Mouse (Mus musculus): ENCODE measurements around the gene Gm21974. TPM values are rescaled to one million over a fixed set of nuclear protein-coding genes. Genes with fewer than 3 reads are reported as not detected.

Gm21974 gene
- polyA plus RNA-seq (2014; fragmentation: Illumina TruSeq; extraction: RNeasy Lipid Tissue Mini Kit (QIAGEN cat#74804); ENCODE audit: low read depth, low replicate concordance), result not detected

GRCm38 (mm10) chr7:127895442-127895841 is at the start of gene Gm21974, which contains the start of gene Vkorc1:
Gm21974 (minus strand) TSS chr7:127895454.
Vkorc1 (minus strand) TSS chr7:127895617.

GRCm38 (mm10) chr7:127929923-127930322 is 34.7 kb upstream of the Gm21974 start, which contains the start of gene Prss8:
Prss8 (minus strand) TSS chr7:127930104.

DNA sequence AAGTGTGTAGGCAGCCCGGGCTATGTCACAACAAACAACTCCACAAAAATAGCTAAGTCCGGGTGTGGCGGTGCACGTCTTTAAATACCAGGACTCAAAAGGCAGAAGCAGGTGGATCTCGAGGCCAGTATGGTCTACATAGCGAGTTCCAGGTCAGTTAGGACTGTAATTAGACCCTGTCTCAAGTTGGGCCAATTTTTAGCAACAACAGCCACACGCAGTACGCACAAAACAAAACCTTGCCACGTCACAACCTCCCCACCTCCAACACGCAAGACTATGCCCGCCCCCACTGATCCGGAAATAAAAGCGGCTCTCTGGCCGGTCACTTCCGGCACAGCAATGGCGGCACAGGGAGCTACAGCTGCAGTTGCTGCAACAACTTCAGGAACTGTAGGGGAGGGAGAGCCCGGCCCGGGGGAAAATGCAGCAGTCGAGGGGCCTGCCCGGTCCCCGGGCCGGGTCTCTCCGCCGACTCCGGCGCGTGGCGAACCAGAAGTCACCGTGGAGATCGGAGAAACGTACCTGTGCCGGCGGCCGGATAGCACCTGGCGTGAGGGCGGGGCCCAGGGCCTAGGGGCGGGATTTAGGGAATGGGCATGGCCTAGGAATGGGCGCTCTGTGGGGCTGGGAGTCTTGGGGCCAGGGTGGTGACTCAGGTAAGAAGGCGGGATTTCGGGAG is 17.1 kb upstream of the Gm21974 start, which contains the start of gene Kat8:
Kat8 (plus strand) TSS at position 327 of the 682 bp plus-strand sequence.

DNA sequence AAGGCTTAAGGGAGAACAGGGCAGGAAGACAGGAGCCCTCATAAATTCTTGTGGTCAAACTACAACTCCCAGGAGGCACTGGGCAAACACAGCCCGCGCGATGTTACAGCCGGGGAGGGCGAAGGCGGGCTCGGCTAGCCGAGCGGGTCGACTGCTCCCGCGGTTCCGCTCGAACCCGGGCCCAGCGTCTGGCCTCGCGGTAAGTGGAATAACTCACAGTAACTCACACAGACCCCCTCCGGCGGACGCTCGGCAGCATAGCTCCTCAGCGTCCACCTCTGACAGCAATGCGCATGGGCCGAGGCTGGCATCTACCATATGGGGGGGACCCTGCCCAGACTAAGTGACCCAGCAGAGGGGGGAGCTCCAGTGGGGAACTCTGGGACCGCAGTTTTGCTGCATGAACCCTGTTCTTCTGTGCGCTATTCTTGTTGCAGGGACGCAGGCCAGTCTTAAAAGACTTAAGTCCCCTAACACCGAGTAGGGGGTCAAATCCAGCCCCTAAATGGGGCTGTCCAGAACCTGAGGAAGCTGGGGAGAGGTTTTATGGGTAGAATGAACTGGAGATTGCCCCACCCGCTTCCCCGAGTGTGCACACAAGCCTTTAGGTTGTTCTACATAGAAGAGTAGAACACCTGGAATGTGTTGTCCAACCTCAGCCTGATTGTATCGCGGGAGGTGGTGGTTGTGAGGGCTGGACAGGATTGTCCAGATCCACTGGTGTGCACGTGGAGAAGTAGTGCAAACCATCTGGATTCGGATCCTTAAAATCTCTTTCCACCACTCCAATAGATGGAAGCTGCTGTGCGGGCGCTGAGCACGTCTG is 8.9 kb upstream of the Gm21974 start, which contains the start of gene Bckdk:
Bckdk (plus strand) TSS at position 112 of the 826 bp plus-strand sequence.

GRCm38 (mm10) chr7:127890798-127891197 is 4.5 kb downstream of the Gm21974 start, which contains the start of gene Prss53:
Prss53 (minus strand) TSS chr7:127890970.

GRCm38 (mm10) chr7:127876467-127877348 is 18.5 kb downstream of the Gm21974 start, which contains the start of gene Zfp668:
Zfp668 (minus strand) TSS chr7:127876828.

GRCm38 (mm10) chr7:127876041-127876466 is 19.2 kb downstream of the Gm21974 start, which contains the start of gene Zfp646:
Zfp646 (plus strand) TSS chr7:127876221.

Other genes starting within 250 kb of the Gm21974 start
- 1.6 TPM for gene Bcl7c, start 186.5 kb downstream of the Gm21974 start, polyA plus RNA-seq (2014; fragmentation: Illumina TruSeq; extraction: RNeasy Lipid Tissue Mini Kit (QIAGEN cat#74804); ENCODE audit: low read depth, low replicate concordance)
- 6.3 TPM for gene Ctf1, start 182.7 kb downstream of the Gm21974 start, polyA plus RNA-seq (2014; fragmentation: Illumina TruSeq; extraction: RNeasy Lipid Tissue Mini Kit (QIAGEN cat#74804); ENCODE audit: low read depth, low replicate concordance)
- not detected for gene Ctf2, start 163.3 kb downstream of the Gm21974 start, polyA plus RNA-seq (2014; fragmentation: Illumina TruSeq; extraction: RNeasy Lipid Tissue Mini Kit (QIAGEN cat#74804); ENCODE audit: low read depth, low replicate concordance)
- 0.28 TPM for gene Fbxl19, start 150.9 kb downstream of the Gm21974 start, polyA plus RNA-seq (2014; fragmentation: Illumina TruSeq; extraction: RNeasy Lipid Tissue Mini Kit (QIAGEN cat#74804); ENCODE audit: low read depth, low replicate concordance)
- 3.0 TPM for gene Orai3, start 125.6 kb downstream of the Gm21974 start, polyA plus RNA-seq (2014; fragmentation: Illumina TruSeq; extraction: RNeasy Lipid Tissue Mini Kit (QIAGEN cat#74804); ENCODE audit: low read depth, low replicate concordance)
- 4.2 TPM for gene Setd1a, start 118.8 kb downstream of the Gm21974 start, polyA plus RNA-seq (2014; fragmentation: Illumina TruSeq; extraction: RNeasy Lipid Tissue Mini Kit (QIAGEN cat#74804); ENCODE audit: low read depth, low replicate concordance)
- gene Gm49388, start 109.8 kb downstream of the Gm21974 start, polyA plus RNA-seq (2014; fragmentation: Illumina TruSeq; extraction: RNeasy Lipid Tissue Mini Kit (QIAGEN cat#74804); ENCODE audit: low read depth, low replicate concordance), result not detected
- gene Hsd3b7, start 94.8 kb downstream of the Gm21974 start, polyA plus RNA-seq (2014; fragmentation: Illumina TruSeq; extraction: RNeasy Lipid Tissue Mini Kit (QIAGEN cat#74804); ENCODE audit: low read depth, low replicate concordance), result 9.7 TPM
- 8.2 TPM for gene Stx4a, start 71.2 kb downstream of the Gm21974 start, polyA plus RNA-seq (2014; fragmentation: Illumina TruSeq; extraction: RNeasy Lipid Tissue Mini Kit (QIAGEN cat#74804); ENCODE audit: low read depth, low replicate concordance)
- gene Stx1b, start 70.9 kb downstream of the Gm21974 start, polyA plus RNA-seq (2014; fragmentation: Illumina TruSeq; extraction: RNeasy Lipid Tissue Mini Kit (QIAGEN cat#74804); ENCODE audit: low read depth, low replicate concordance), result 0.16 TPM
- 4.8 TPM for gene Zfp646, start 19.2 kb downstream of the Gm21974 start, polyA plus RNA-seq (2014; fragmentation: Illumina TruSeq; extraction: RNeasy Lipid Tissue Mini Kit (QIAGEN cat#74804); ENCODE audit: low read depth, low replicate concordance)
- gene Zfp668, start 18.6 kb downstream of the Gm21974 start, polyA plus RNA-seq (2014; fragmentation: Illumina TruSeq; extraction: RNeasy Lipid Tissue Mini Kit (QIAGEN cat#74804); ENCODE audit: low read depth, low replicate concordance), result 0.77 TPM
- 0.20 TPM for gene Prss53, start 4.5 kb downstream of the Gm21974 start, polyA plus RNA-seq (2014; fragmentation: Illumina TruSeq; extraction: RNeasy Lipid Tissue Mini Kit (QIAGEN cat#74804); ENCODE audit: low read depth, low replicate concordance)
- gene Vkorc1, start 163 bp upstream of the Gm21974 start, polyA plus RNA-seq (2014; fragmentation: Illumina TruSeq; extraction: RNeasy Lipid Tissue Mini Kit (QIAGEN cat#74804); ENCODE audit: low read depth, low replicate concordance), result 72.8 TPM
- gene Bckdk, start 8.6 kb upstream of the Gm21974 start, polyA plus RNA-seq (2014; fragmentation: Illumina TruSeq; extraction: RNeasy Lipid Tissue Mini Kit (QIAGEN cat#74804); ENCODE audit: low read depth, low replicate concordance), result 4.9 TPM
- gene Kat8, start 17.1 kb upstream of the Gm21974 start, polyA plus RNA-seq (2014; fragmentation: Illumina TruSeq; extraction: RNeasy Lipid Tissue Mini Kit (QIAGEN cat#74804); ENCODE audit: low read depth, low replicate concordance), result 6.3 TPM
- gene Prss8, start 34.6 kb upstream of the Gm21974 start, polyA plus RNA-seq (2014; fragmentation: Illumina TruSeq; extraction: RNeasy Lipid Tissue Mini Kit (QIAGEN cat#74804); ENCODE audit: low read depth, low replicate concordance), result 4.9 TPM
- gene Prss36, start 51.3 kb upstream of the Gm21974 start, polyA plus RNA-seq (2014; fragmentation: Illumina TruSeq; extraction: RNeasy Lipid Tissue Mini Kit (QIAGEN cat#74804); ENCODE audit: low read depth, low replicate concordance), result not detected
- gene Fus, start 72.0 kb upstream of the Gm21974 start, polyA plus RNA-seq (2014; fragmentation: Illumina TruSeq; extraction: RNeasy Lipid Tissue Mini Kit (QIAGEN cat#74804); ENCODE audit: low read depth, low replicate concordance), result 363 TPM
- 6.6 TPM for gene Pycard, start 98.4 kb upstream of the Gm21974 start, polyA plus RNA-seq (2014; fragmentation: Illumina TruSeq; extraction: RNeasy Lipid Tissue Mini Kit (QIAGEN cat#74804); ENCODE audit: low read depth, low replicate concordance)
- not detected for gene Trim72, start 108.5 kb upstream of the Gm21974 start, polyA plus RNA-seq (2014; fragmentation: Illumina TruSeq; extraction: RNeasy Lipid Tissue Mini Kit (QIAGEN cat#74804); ENCODE audit: low read depth, low replicate concordance)
- 0.69 TPM for gene Itgam, start 167.2 kb upstream of the Gm21974 start, polyA plus RNA-seq (2014; fragmentation: Illumina TruSeq; extraction: RNeasy Lipid Tissue Mini Kit (QIAGEN cat#74804); ENCODE audit: low read depth, low replicate concordance)
- gene Gm49368, start 167.2 kb upstream of the Gm21974 start, polyA plus RNA-seq (2014; fragmentation: Illumina TruSeq; extraction: RNeasy Lipid Tissue Mini Kit (QIAGEN cat#74804); ENCODE audit: low read depth, low replicate concordance), result not detected
- gene Itgax, start 234.1 kb upstream of the Gm21974 start, polyA plus RNA-seq (2014; fragmentation: Illumina TruSeq; extraction: RNeasy Lipid Tissue Mini Kit (QIAGEN cat#74804); ENCODE audit: low read depth, low replicate concordance), result 0.93 TPM

Data from kidney, adult 10 weeks (tissue).